Mouse (Mus musculus) left cerebral cortex, adult 11 months (tissue): ENCODE data around the gene Zwilch.
A peak's percentile ranks its signal among the peaks of the same experiment; 100 is the strongest.
"Not testable (repeated sequence)": the region's sequence is repeated elsewhere in the genome, so short reads cannot be mapped to it uniquely, and the experiment has no call there.

Source experiments
- DNase-seq: peaks from one replicate; pipeline ENCODE4 v3.0.0; 2022; ENCODE audit warnings: low spot score

Zwilch gene

DNA sequence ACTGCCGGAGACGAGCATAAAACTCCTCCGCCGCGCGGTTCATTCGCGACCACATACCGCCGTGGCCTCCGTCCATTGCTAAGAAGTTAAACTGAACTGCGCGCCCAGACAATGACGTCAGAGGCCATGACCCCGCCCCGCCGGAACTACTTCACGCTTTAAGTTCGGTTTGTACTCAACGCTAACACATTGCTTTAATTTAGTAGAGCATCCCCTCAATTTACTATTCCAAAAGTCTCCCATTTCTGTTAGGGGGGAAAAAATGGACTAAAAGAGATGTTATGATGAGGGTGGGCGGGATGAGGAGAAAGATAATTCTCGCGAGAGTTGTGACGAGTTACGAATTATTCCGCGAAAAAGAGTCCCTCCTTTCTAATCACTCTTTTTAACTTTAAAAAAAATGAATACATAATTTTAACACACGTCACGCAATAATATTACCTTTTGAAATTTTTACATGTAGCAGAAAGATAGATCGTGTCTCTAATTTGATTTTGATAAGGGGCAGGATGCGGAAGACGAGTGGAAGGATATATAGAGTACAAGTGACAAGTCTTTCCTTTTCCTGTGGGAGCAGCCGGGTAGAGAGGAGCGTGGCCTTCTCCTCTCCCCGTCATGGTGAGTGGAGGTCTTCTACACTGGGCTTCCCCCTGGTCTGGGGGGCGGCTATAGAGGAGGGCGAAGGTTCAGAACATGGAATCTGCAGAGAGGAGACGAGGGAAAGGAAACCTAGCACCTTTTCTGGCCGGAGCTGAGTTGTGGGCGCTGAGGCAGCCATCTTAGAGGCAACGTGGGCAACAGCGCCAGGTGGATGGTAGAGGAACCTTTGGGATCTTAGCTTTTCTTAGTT lies at the start of gene Zwilch, which contains the start of gene Rpl4:
Gene Zwilch (minus strand): TSS at position 289 of the 850 bp plus-strand sequence.
Gene Rpl4 (plus strand): TSS at position 560 of the 850 bp plus-strand sequence.
- peak; percentile 82 for DNase-seq

DNA sequence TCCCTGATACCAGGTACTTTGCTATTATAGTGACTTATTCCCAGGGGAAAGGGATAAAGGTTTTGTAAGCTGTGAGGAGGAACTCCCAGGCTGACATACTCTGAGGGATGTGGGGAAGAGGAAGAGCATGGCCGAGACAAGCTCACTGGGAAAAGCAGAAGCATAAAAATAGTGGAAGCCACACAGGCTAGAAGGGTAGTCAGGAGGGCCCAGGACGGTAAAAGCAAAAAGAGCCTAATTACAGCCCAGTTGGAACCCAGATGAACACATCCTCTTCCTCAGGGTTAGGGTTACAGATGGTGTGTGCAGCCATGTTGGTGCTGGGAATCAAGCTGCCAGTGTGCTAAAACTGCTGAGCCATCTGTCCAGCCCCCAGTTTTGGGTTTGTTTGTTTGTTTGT lies 49.2 kb upstream of the Zwilch start:
- DNase-seq = no peak

- DNase-seq = no peak
Measured at GRCm38 (mm10) chr9:64221480-64221879, 48.6 kb upstream of the Zwilch start.

GRCm38 (mm10) chr9:64220603-64221002 lies 47.7 kb upstream of the Zwilch start:
- DNase-seq = no peak

DNA sequence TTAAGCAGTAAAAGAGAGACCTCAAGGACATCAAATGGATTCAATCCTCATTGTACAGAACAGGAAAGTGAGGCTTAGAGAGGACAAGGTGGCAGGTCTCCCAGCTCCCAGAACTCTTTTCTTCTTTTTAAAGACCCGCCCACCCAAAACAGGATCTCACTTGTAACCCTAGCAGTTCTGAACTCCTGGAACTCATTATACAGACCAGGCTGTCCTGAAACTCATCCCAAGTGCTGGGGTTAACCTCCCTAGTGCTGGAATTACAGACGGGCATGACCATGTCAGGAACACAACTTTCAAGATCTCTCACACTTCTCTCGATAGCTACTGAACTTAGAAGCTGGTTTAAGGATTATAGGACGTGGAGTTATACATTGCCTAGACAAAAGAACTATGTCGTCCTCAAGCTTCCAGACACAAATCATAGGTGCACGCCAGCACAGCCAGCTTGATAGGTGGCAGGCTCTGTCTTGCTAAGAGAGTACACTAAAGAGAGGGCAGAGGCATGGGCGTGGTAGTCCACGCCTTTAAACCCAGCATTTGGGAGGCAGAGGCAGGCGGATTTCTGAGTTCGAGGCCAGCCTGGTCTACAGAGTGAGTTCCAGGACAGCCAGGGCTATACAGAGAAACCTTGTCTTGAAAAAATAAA lies 47.0 kb upstream of the Zwilch start:
- no peak for DNase-seq

DNA sequence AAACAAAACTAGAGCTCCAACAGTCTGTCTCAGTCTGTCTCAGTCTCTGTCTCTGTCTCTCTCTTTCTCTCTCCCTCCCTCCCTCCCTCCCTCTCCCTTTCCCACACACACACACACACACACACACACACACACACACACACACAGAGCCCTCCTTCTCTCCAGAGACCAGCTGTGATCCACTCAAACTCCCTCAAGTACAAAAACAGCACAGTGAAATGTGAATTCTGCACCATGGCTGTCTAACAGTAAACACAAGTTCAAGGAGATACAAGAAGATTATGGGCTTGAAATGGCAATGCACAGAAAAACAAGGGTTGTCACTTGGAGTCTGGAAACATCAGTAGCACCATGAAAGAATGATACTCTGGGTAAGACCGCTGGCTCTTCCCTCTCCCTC lies 46.4 kb upstream of the Zwilch start:
- no peak for DNase-seq

DNA sequence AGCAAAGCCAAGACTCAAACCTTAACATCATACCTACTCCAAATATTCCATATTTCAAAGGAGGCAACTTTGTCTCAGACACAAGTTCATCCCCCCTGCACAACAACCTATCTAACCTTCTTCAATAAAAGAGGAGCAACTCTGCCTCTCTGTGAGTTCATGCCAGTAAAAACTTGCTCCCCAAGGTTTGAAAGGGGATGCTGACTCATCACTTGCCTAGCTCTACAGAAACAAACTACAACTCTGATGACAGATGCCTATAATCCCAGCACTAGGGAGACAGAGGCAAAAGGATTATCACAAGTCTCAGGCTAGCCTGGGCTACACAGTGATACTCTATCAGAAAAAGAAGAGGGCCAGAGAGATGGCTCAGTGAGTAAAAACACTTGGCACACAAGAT lies 45.0 kb upstream of the Zwilch start:
- DNase-seq = no peak

GRCm38 (mm10) chr9:64216641-64217040 lies 43.7 kb upstream of the Zwilch start:
- DNase-seq = no peak

- no peak for DNase-seq
Measured at GRCm38 (mm10) chr9:64216090-64216489, 43.2 kb upstream of the Zwilch start.

GRCm38 (mm10) chr9:64214452-64214851 lies 41.5 kb upstream of the Zwilch start:
- no peak for DNase-seq

GRCm38 (mm10) chr9:64207509-64208084 lies 34.7 kb upstream of the Zwilch start:
- no peak for DNase-seq

DNA sequence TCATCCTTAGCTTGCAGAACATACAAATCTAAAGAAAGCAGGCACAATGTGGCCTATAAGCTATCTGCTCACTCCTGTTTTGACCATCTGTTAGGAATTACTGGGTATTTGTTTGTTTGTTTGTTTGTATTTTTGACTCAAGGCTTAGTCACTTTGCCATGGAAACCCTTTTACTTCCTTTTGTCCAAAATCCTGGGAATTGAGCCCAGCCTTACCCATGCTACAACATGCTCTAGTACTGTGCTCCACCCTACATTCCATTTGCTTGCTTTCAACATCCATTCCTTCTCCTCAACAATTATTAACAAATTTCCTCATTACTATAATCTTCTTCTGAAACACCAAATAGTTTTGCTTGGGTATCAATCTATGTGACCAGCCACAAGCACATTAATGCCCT lies 30.0 kb upstream of the Zwilch start:
- DNase-seq = no peak

DNA sequence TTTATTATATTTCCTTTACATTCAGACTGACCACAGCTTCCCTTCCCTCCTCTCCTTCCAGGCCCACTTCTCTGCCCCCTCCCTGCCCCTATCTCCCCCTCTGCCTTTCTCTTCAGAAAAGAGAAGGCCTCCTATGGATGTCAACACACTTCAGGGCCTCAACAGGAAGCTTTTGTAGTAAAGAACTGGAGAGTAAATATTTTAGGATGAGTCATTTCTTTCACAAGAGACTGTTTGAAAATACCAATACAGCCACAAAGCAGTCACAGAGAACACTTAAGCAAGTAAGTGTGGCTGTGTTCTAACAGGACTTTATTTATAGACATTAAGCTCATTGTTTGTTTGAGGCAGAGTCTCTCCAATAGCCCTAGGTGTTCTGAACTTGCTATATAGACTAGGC lies 29.4 kb upstream of the Zwilch start:
- no peak for DNase-seq

GRCm38 (mm10) chr9:64199897-64200296 lies 27.0 kb upstream of the Zwilch start:
- no peak for DNase-seq

- not testable (repeated sequence) for DNase-seq
Measured at GRCm38 (mm10) chr9:64198763-64199418, 26.0 kb upstream of the Zwilch start.

DNA sequence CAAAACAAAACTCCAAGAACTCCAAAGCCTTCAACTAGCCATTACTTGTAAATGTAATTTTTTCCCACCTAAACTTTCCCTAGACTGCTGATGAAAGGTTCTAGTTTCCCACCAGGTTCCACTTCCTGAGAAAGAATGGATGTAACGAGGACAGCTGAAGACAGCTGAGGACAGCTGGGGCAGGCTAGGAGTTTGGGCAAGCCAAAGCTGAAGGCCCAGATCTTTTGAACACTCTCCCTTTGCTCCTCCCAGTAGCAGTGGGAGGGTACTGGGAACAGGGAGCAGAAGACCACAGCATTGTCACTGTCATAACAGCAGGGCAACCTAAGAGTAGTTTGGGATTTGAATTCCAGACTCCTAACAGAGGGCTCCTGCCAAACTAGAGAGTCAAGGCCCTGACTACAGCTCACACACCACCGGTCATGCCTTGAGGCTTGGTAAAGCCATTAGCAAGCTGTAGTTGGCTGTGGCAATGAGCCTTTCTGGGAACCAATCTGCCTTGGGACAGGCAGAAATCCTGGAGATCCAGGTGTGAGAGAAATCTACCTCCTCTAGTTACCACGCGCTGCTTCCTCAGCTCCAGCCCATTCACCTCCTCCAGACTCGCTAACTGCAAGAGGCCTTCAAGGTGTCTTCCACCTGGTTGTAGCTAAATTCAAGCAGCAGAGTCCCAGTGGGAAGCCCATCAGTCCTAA lies 25.3 kb upstream of the Zwilch start:
- DNase-seq = no peak

DNA sequence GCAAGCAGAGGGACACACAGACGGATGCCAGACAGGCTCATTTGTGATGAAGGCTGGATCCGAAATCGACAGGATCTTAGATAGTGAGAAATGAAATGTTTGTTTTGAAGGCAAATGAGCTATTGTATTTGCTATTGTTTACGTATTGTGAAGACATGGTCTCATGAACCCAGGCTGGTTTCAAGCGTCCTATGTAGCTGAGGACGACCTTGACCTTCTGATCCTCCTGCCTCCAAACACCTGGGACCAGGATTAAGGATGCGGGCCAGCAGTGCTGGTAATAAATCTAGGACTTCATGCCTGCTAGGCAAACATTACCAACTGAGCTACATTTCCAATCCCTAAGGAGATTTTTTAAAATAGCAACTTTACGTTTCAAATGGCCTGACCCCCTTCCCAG lies 24.6 kb upstream of the Zwilch start:
- no peak for DNase-seq

DNA sequence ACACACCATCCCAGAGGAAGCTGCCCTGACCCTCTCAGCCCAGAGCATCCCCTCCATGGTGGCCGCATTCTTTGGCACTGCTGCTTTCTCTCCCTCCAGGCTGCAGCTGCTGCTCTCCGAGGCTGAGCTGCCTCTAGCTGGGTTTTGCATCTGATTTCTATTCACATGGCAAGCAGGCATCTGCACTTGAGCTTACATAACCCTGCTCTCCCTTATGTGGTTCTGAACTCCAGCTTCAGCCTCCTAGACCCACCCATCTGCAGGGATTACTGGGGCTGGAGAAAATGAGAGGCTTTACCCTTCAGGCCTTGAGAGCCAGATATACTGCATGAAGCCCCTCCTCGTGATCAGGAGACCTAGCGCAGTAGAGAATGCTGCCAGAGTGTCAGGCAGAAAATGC lies 22.6 kb upstream of the Zwilch start:
- DNase-seq = peak; percentile 83

- no peak for DNase-seq
Measured at GRCm38 (mm10) chr9:64193879-64194278, 21.0 kb upstream of the Zwilch start.

GRCm38 (mm10) chr9:64184166-64184840 lies 11.4 kb upstream of the Zwilch start:
- no peak for DNase-seq

- not testable (repeated sequence) for DNase-seq
Measured at GRCm38 (mm10) chr9:64183295-64183694, 10.4 kb upstream of the Zwilch start.
